Mouse (Mus musculus): Measurements from ENCODE around the gene Atpaf1. TPM values are rescaled to one million over a fixed set of nuclear protein-coding genes. Genes with fewer than 3 reads are reported as not detected.
A peak's percentile ranks its signal among the peaks of the same experiment; 100 is the strongest.

Atpaf1 gene
- polyA plus RNA-seq, 1 experiment from 2014 or later = 43.2 TPM

- ATAC-seq = no peak
- Histone ChIP-seq H3K4me1 (replicated peaks; ENCODE audit: control insufficient read depth, insufficient read depth, low read length) (peaks cover 6% of the 10 kb centered on the region), H3K27me3 (replicated peaks; ENCODE audit: control insufficient read depth, insufficient read depth, low read length) (no peaks in the 10 kb centered on the region), H3K36me3 (ENCODE audit: control insufficient read depth, insufficient read depth) (peaks cover 52% of the 10 kb centered on the region), H3K4me2 (replicated peaks; ENCODE audit: low read depth) (no peak overlapping the region), H3K27ac (ENCODE audit: low read depth, low read length) (no peak overlapping the region), H3K9ac (ENCODE audit: low read depth, low read length) (no peak overlapping the region), H3K9me3 (ENCODE audit: control insufficient read depth) (no peaks in the 10 kb centered on the region), H3K4me3 (ENCODE audit: low read depth, low read length) (no peak overlapping the region)
- no peak for TF ChIP-seq CTCF (IDR thresholded peaks at IDR 0.05; ENCODE audit: low read depth)
- WGBS = 57% methylated on average over 2 of the region's 2 CpGs
Observed at GRCm38 (mm10) chr4:115832040-115832439, 47.4 kb downstream of the Atpaf1 start.

- H3K9ac ChIP-seq (ENCODE audit: low read depth, low read length) = no peak overlapping the region
- H3K9me3 ChIP-seq (ENCODE audit: control insufficient read depth) = no peaks in the 10 kb centered on the region
- no peak overlapping the region for H3K4me3 ChIP-seq (ENCODE audit: low read depth, low read length)
- no peak overlapping the region for H3K27ac ChIP-seq (ENCODE audit: low read depth, low read length)
- H3K27me3 ChIP-seq (replicated peaks; ENCODE audit: control insufficient read depth, insufficient read depth, low read length) = no peaks in the 10 kb centered on the region
- H3K36me3 ChIP-seq (ENCODE audit: control insufficient read depth, insufficient read depth) = peaks cover 52% of the 10 kb centered on the region
- 62% methylated on average over 2 of the region's 2 CpGs for WGBS
- TF ChIP-seq CTCF (IDR thresholded peaks at IDR 0.05; ENCODE audit: low read depth) = no peak
- H3K4me2 ChIP-seq (replicated peaks; ENCODE audit: low read depth) = no peak overlapping the region
- no peaks in the 10 kb centered on the region; the same call in 1 of the 2 replicates for H3K4me1 ChIP-seq (replicated peaks; ENCODE audit: control insufficient read depth, insufficient read depth, low read length)
- no peak for ATAC-seq
Observed at GRCm38 (mm10) chr4:115835576-115835975, 51.0 kb downstream of the Atpaf1 start.

- Histone ChIP-seq H3K36me3 (ENCODE audit: control insufficient read depth, insufficient read depth) (peaks cover 29% of the 10 kb centered on the region), H3K4me3 (ENCODE audit: low read depth, low read length) (peak overlapping the region; percentile 84; the same call in 1 of the 2 replicates), H3K4me1 (replicated peaks; ENCODE audit: control insufficient read depth, insufficient read depth, low read length) (no peaks in the 10 kb centered on the region; the same call in 1 of the 2 replicates), H3K9ac (ENCODE audit: low read depth, low read length) (no peak overlapping the region), H3K4me2 (replicated peaks; ENCODE audit: low read depth) (peak overlapping the region; percentile 85), H3K27me3 (replicated peaks; ENCODE audit: control insufficient read depth, insufficient read depth, low read length) (no peaks in the 10 kb centered on the region), H3K9me3 (ENCODE audit: control insufficient read depth) (no peaks in the 10 kb centered on the region), H3K27ac (ENCODE audit: low read depth, low read length) (no peak overlapping the region)
- no peak for ATAC-seq
- TF ChIP-seq CTCF (IDR thresholded peaks at IDR 0.05; ENCODE audit: low read depth) = no peak
- WGBS = 66% methylated on average over 4 of the region's 4 CpGs
Observed at GRCm38 (mm10) chr4:115838196-115838595, 53.6 kb downstream of the Atpaf1 start.

DNA sequence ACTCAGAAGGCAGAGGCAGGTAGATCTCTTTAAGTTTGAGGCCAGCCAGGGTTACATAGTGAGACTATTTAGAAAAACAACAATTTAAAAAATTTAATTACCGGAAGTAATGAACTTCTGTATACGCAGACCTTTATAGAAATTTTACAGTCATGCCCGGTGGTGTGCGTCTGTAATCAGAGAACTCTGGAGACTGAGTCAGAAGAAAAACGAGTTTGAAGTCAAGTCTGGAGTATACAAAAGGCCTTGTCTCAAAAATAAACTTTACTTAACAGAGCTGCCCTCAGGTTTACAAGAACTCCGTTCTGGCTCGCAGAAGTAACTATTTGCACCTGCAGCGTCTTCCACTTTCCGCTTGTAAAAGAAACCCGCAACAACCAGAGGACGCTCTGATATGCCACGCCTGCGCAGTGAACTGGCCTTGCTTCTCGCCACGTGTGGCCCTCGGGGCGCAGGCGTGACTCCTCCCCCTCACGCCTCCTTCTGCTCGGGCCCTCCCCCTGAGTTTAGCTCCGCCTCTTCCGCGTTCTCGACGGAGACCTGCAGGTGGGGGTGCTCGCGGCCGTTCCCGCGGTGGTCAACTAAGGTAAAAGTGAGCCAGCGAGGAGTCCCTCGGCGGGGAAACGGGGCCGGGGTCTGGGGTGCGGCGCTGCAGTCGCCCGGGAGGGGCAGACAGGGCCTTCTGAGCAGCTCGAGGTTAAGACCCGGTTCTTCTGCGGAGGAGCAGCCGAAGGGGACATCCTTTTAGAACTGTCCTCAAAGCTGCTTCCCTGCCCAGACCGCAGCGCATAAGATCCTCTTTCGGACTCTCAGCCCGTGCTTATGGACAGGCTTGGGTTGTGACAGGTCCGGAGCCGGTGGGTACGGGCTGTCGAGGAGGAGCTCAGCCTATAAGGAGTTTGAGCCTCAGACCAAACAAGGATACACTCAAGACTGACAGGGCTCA lies 54.4 kb downstream of the Atpaf1 start, which contains the start of gene Mknk1:
Gene Mknk1, plus strand, starts transcription at position 503 of the 946 bp plus-strand sequence.
- Histone ChIP-seq H3K9me3 (ENCODE audit: control insufficient read depth) (no peaks in the 10 kb centered on the region), H3K4me3 (ENCODE audit: low read depth, low read length) (peak within 1 kb of the TSS; percentile 84), H3K27me3 (replicated peaks; ENCODE audit: control insufficient read depth, insufficient read depth, low read length) (no peaks in the 10 kb centered on the region), H3K9ac (ENCODE audit: low read depth, low read length) (peak within 1 kb of the TSS; percentile 83), H3K4me2 (replicated peaks; ENCODE audit: low read depth) (peak within 1 kb of the TSS; percentile 85), H3K4me1 (replicated peaks; ENCODE audit: control insufficient read depth, insufficient read depth, low read length) (no peaks in the 10 kb centered on the region; the same call in 1 of the 2 replicates), H3K27ac (ENCODE audit: low read depth, low read length) (peak within 1 kb of the TSS; percentile 57; the same call in 1 of the 2 replicates), H3K36me3 (ENCODE audit: control insufficient read depth, insufficient read depth) (peaks cover 21% of the 10 kb centered on the region)
- WGBS = under 1% methylated on average over 51 of the region's 51 CpGs
- TF ChIP-seq CTCF (IDR thresholded peaks at IDR 0.05; ENCODE audit: low read depth) = peak; percentile 46
- peak; percentile 91 for ATAC-seq

DNA sequence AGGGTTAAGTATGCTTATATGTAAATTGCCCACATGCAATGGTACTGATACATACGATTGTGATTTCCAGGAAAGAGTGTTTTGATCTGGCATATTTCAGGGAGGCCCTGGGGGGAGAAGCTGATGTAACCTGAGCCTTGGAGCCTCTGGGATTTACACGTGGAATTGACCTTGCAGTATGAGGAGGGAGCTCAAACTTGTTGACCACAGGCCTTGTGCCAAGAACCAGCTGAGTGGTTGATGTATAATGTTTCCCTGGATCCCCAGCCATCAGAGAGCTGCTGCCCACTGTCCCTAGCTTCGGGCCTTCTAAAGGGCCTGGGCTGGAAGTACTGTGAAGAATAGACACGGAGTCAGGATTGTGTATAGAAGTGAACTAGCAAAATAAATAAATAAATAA lies 55.3 kb downstream of the Atpaf1 start:
- no peak for ATAC-seq
- Histone ChIP-seq H3K36me3 (ENCODE audit: control insufficient read depth, insufficient read depth) (peaks cover 11% of the 10 kb centered on the region), H3K27ac (ENCODE audit: low read depth, low read length) (no peak overlapping the region), H3K27me3 (replicated peaks; ENCODE audit: control insufficient read depth, insufficient read depth, low read length) (no peaks in the 10 kb centered on the region), H3K9ac (ENCODE audit: low read depth, low read length) (0 out of 2 replicates have a peak overlapping the region, but pooled peaks have one; percentile 83), H3K4me1 (replicated peaks; ENCODE audit: control insufficient read depth, insufficient read depth, low read length) (no peaks in the 10 kb centered on the region; the same call in 1 of the 2 replicates), H3K4me2 (replicated peaks; ENCODE audit: low read depth) (peak overlapping the region; percentile 85), H3K9me3 (ENCODE audit: control insufficient read depth) (no peaks in the 10 kb centered on the region), H3K4me3 (ENCODE audit: low read depth, low read length) (peak overlapping the region; percentile 84)
- TF ChIP-seq CTCF (IDR thresholded peaks at IDR 0.05; ENCODE audit: low read depth) = no peak
- WGBS = 53% methylated on average over 4 of the region's 4 CpGs

GRCm38 (mm10) chr4:115840842-115841241 lies 56.2 kb downstream of the Atpaf1 start:
- Histone ChIP-seq H3K27me3 (replicated peaks; ENCODE audit: control insufficient read depth, insufficient read depth, low read length) (no peaks in the 10 kb centered on the region), H3K4me3 (ENCODE audit: low read depth, low read length) (no peak overlapping the region), H3K4me2 (replicated peaks; ENCODE audit: low read depth) (no peak overlapping the region), H3K27ac (ENCODE audit: low read depth, low read length) (no peak overlapping the region), H3K36me3 (ENCODE audit: control insufficient read depth, insufficient read depth) (peaks cover 3% of the 10 kb centered on the region; the same call in 1 of the 2 replicates), H3K9me3 (ENCODE audit: control insufficient read depth) (no peaks in the 10 kb centered on the region), H3K4me1 (replicated peaks; ENCODE audit: control insufficient read depth, insufficient read depth, low read length) (no peaks in the 10 kb centered on the region; the same call in 1 of the 2 replicates), H3K9ac (ENCODE audit: low read depth, low read length) (no peak overlapping the region)
- 87% methylated on average over 4 of the region's 4 CpGs for WGBS
- no peak for ATAC-seq
- no peak for TF ChIP-seq CTCF (IDR thresholded peaks at IDR 0.05; ENCODE audit: low read depth)
